Mouse (Mus musculus) retina, postnatal 7 days (tissue): ENCODE data around the gene Gm20821.
"Not testable (repeated sequence)": the region's sequence is repeated elsewhere in the genome, so short reads cannot be mapped to it uniquely, and the experiment has no call there.

ENCODE experiments used
- DNase-seq: peaks from one replicate; pipeline ENCODE4 v3.0.0-alpha.2; 2012; ENCODE audit warnings: low read depth, low spot score

Gene Gm20821

DNA sequence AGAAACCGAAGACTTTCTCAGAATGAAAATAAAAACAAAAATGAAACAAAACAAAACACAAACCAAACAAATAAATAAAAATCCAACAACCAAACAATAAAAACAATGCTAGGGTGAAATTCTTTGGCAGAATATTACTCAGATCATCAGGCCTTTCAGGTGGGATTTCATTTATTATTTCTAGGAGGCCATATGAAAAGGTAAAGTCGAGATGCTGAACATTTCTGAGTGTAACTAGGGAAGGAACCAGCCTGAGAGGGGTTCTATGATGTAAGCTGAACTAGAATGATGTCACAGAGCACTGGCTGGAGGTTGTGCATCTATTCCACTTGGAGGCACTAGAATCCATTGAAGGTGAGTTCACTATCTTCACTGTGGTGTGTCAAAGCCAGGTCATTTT, at the start of gene Gm20821:
Gm20821 (plus strand) TSS at position 301 of the 400 bp plus-strand sequence.
- DNase-seq: not testable (repeated sequence)
